Mouse (Mus musculus) heart, embryonic 16.5 days (tissue): ENCODE measurements around the gene Gm21981. TPM values are rescaled to one million over a fixed set of nuclear protein-coding genes. Genes with fewer than 3 reads are reported as not detected.

Source experiments
- ATAC-seq: fragments of 200-750 bp; cut with Nextera tagmentation; replicated peaks from 2 replicates; pipeline ENCODE4 v1.8.0; 2017; ENCODE audit warnings: moderate number of reproducible peaks; ENCODE audit not compliant: insufficient read depth, low FRiP score; ENCODE audit errors: extremely low read depth
- H3K27ac ChIP-seq: fragments of 300-500 bp; sonication (generic); 2 replicates; pipeline ENCODE4 v1.5.1; 2014; ENCODE audit warnings: mild to moderate bottlenecking, low read length, control low read depth, moderate library complexity
- H3K27me3 ChIP-seq: fragments of 300-500 bp; sonication (generic); 2 replicates; pipeline ENCODE4 v1.6.1; 2014; ENCODE audit warnings: low read length, mixed read lengths; ENCODE audit not compliant: control insufficient read depth, insufficient read depth
- H3K36me3 ChIP-seq: fragments of 300-500 bp; sonication (generic); 2 replicates; pipeline ENCODE4 v1.6.1; 2014; ENCODE audit not compliant: control insufficient read depth, insufficient read depth
- H3K4me1 ChIP-seq: fragments of 300-500 bp; sonication (generic); 2 replicates; pipeline ENCODE4 v1.6.1; 2014; ENCODE audit warnings: low read length, mixed read lengths; ENCODE audit not compliant: control insufficient read depth, insufficient read depth
- H3K4me2 ChIP-seq: fragments of 300-500 bp; sonication (generic); 2 replicates; pipeline ENCODE4 v1.6.1; 2014; ENCODE audit warnings: low read depth, mild to moderate bottlenecking, control low read depth, low read length
- H3K4me3 ChIP-seq: fragments of 300-500 bp; sonication (generic); 2 replicates; pipeline ENCODE4 v1.5.1; 2014; ENCODE audit warnings: mild to moderate bottlenecking, control low read depth, low read length
- H3K9ac ChIP-seq: fragments of 300-500 bp; sonication (generic); 2 replicates; pipeline ENCODE4 v1.6.1; 2014; ENCODE audit warnings: low read length, control low read depth
- H3K9me3 ChIP-seq: fragments of 300-500 bp; sonication (generic); replicated peaks from 2 replicates; pipeline ENCODE4 v1.6.1; 2016; ENCODE audit warnings: low read length; ENCODE audit not compliant: control insufficient read depth
- WGBS: fragments of 180-500 bp; shearing (Covaris S2); extraction: QIAGEN DNeasy Blood & Tissue Kit; methylation state at CpG from one replicate; pipeline ENCODE4 v1.1.7; 2014; 5-methylcytosine and 5-hydroxymethylcytosine counted together
- polyA plus RNA-seq: library from polyadenylated mRNA; unstranded; fragments of >200 nt; fragmentation: Nextera tagmentation; extraction: Ambion mirVana; gene quantifications from 2 replicates; pipeline ENCODE4 v1.2.1, GENCODE M21; 2015

The Gm21981 gene
- polyA plus RNA-seq, 1 experiment from 2014 or later: 0.39 TPM

DNA sequence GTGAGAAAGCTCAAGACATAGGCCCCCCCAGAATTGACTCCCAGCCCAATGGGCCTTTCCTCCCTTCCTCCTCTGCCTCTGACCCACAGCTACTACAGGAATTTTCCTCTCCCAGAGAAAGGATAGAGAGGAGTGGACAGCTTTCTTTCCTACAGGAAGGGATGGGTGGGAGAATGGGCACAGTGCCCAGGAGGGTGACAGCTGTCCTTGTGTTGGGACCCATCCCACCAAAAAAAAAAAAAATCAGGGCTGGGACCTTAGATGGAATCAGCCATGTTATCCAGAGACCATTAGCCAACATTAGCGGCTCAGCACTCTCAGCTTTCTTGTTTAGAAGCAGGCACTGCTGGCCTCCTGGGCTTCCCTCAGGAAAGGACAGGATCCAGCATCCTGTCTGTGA is 11.9 kb upstream of the Gm21981 start:
- WGBS: 73% methylated on average over 1 of the region's 1 CpGs
- Histone ChIP-seq H3K9me3 (no peaks in the 10 kb centered on the region), H3K4me1 (no peaks in the 10 kb centered on the region), H3K4me2 (no peak overlapping the region), H3K27me3 (peaks cover 3% of the 10 kb centered on the region), H3K36me3 (peaks cover 6% of the 10 kb centered on the region; the same call in 1 of the 2 replicates), H3K27ac (no peak overlapping the region), H3K4me3 (no peak overlapping the region), H3K9ac (no peak overlapping the region)
- ATAC-seq: 0 out of 2 replicates have a peak, but pooled peaks have one; percentile 38

DNA sequence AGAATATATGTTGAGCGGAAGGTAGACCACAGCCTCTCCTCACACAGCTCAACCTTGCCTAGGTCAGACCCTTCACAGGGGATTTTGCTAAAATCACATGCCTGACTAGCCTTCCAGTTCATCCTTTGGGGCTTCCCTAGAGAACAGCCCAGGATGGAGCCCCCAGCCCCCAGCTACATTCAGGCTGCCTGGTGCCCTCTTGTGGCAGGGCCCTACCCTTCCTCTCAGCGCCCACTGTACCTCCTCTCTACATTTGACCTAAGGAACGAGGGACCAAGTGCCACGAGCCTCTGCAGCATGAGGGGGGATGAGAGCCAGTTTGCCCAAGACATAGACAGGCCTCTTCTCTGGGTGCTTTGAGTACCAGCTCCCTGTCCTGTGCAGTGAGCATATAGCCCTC is 10.4 kb upstream of the Gm21981 start:
- no peak overlapping the region for H3K4me2 ChIP-seq
- no peaks in the 10 kb centered on the region for H3K9me3 ChIP-seq
- H3K36me3 ChIP-seq: peaks cover 6% of the 10 kb centered on the region; the same call in 1 of the 2 replicates
- ATAC-seq: no peak
- WGBS: 82% methylated on average over 4 of the region's 4 CpGs
- H3K27me3 ChIP-seq: peaks cover 3% of the 10 kb centered on the region
- H3K4me3 ChIP-seq: no peak overlapping the region
- H3K4me1 ChIP-seq: no peaks in the 10 kb centered on the region
- no peak overlapping the region for H3K9ac ChIP-seq
- H3K27ac ChIP-seq: no peak overlapping the region

DNA sequence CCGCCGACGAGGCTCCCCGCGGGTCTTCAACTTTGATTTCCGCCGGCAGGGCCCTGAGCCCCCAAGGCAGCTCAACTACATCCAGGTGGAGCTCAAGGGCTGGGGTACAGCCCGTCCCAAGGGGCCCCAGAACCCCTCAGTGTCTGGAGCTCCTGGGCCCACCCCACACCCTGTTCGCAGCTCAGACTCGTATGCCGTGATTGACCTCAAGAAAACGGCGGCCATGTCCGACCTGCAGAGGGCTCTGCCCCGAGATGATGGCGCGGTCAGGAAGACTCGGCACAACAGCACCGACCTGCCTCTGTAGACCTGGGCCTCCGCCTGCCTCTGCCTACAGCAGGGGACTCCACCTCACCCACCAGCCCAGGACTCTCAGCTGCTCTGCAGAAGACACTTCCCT is 9.3 kb upstream of the Gm21981 start:
- Histone ChIP-seq H3K27me3 (peaks cover 3% of the 10 kb centered on the region), H3K4me3 (no peak overlapping the region), H3K9ac (no peak overlapping the region), H3K36me3 (peaks cover 6% of the 10 kb centered on the region; the same call in 1 of the 2 replicates), H3K27ac (no peak overlapping the region), H3K4me1 (no peaks in the 10 kb centered on the region), H3K9me3 (no peaks in the 10 kb centered on the region), H3K4me2 (no peak overlapping the region)
- no peak for ATAC-seq
- 38% methylated on average over 20 of the region's 20 CpGs for WGBS

DNA sequence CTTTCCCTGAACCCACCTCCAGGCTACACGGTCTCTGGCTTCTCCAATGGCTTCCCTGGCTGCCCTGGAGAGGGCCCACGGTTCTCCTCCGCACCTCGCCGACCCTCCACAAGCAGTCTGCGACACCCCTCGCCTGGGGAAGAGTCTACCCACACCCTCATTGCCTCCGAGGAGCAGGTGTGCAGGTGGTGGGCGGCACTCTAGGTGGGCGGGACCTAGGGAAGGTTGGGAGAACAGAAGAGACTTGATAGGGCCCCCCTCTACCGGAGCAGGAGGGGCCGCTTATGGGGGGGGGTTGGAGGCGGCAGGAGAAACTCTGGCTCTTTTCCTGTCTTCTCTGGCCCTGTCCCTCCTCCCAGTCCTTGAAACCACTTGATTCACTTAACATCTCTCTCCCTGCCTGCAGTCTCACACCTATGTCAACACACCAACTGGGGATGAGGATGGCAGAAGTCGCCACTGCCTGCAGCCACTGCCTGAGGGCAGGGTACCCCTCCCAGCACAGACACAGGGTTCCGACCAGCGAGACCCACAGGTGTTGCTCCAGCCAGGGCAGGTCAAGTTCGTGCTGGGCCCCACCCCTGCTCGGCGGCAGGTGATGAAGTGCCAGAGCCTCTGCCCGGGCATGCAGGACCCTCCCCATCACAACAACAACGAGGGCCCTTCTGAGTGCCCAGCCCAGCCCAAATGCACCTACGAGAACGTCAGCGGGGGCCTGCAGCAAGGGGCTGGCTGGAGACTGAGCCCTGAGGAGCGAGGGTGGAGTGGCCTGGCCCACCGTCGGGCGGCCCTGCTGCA is 8.5 kb upstream of the Gm21981 start:
- Histone ChIP-seq H3K9ac (no peak overlapping the region), H3K27ac (no peak overlapping the region), H3K9me3 (no peaks in the 10 kb centered on the region), H3K4me3 (no peak overlapping the region), H3K36me3 (peaks cover 6% of the 10 kb centered on the region; the same call in 1 of the 2 replicates), H3K27me3 (peaks cover 3% of the 10 kb centered on the region), H3K4me1 (no peaks in the 10 kb centered on the region), H3K4me2 (no peak overlapping the region)
- WGBS: 45% methylated on average over 28 of the region's 28 CpGs
- no peak for ATAC-seq

DNA sequence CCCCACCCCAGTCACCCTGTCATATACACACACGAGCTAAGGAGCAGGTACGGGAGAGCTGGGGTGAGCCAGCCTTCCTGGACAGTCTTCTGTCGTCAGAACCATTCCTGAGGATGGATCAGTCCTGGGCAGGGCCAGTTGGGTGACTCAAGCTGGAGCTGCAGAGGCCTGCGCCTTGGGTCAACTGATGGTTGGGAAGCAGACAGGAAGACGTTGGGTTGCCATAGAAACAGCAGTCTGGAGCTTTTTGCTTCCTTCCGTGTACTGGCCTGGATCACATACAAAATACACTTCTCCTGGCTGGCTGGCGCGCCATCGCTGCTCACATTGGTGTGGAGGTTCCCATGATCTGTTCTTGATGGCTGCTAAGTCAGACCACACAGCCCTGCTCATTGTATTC is 7.5 kb upstream of the Gm21981 start:
- WGBS: 71% methylated on average over 9 of the region's 9 CpGs
- H3K4me3 ChIP-seq: no peak overlapping the region
- H3K4me2 ChIP-seq: no peak overlapping the region
- no peaks in the 10 kb centered on the region for H3K4me1 ChIP-seq
- H3K36me3 ChIP-seq: peaks cover 6% of the 10 kb centered on the region; the same call in 1 of the 2 replicates
- peaks cover 3% of the 10 kb centered on the region for H3K27me3 ChIP-seq
- no peak overlapping the region for H3K27ac ChIP-seq
- H3K9ac ChIP-seq: no peak overlapping the region
- no peak for ATAC-seq
- no peaks in the 10 kb centered on the region for H3K9me3 ChIP-seq

DNA sequence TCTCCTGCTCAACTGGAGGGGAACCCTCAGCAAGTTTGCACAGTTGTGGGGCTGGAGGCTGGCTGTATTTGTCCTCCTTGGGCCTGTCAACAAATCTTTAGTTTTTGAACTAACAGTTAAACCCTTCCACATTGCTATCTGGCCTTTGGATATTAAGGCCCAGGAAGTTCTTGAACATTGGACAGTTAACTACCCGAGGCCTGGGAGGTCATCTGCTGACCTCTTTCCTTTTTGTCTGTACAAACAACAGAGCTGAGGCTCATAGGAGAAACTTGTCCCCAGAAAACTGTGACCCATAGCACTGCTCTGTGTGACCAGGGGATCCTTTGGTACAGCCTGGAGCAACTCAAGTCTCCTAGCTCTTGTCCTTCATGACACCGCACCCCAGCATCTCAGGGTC is 4.8 kb upstream of the Gm21981 start:
- H3K9ac ChIP-seq: no peak overlapping the region
- H3K4me2 ChIP-seq: no peak overlapping the region
- no peak for ATAC-seq
- WGBS: 81% methylated on average over 2 of the region's 2 CpGs
- H3K36me3 ChIP-seq: peaks cover 6% of the 10 kb centered on the region; the same call in 1 of the 2 replicates
- no peaks in the 10 kb centered on the region for H3K9me3 ChIP-seq
- no peak overlapping the region for H3K27ac ChIP-seq
- peaks cover 6% of the 10 kb centered on the region for H3K27me3 ChIP-seq
- H3K4me1 ChIP-seq: peaks cover 2% of the 10 kb centered on the region; the same call in 1 of the 2 replicates
- no peak overlapping the region for H3K4me3 ChIP-seq

DNA sequence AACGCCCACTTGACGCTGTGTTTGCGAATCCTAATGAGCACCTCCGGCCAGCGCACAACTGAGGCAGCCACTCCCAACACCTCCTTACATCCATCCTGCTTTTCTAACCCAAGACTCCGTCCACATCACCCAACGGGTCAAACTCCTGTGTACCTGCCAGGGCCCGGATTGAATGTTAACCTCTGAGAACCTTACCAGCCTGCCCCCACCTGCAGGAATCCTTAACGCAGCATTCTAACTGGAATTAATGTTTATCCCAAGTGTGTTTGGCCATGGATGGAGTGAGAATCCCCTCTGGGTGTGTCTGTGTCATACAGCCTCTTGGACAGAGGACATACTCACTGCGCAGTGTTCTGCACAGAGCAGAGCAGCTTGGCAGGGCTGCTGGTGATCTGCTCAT is 3.9 kb upstream of the Gm21981 start:
- Histone ChIP-seq H3K9me3 (no peaks in the 10 kb centered on the region), H3K4me1 (peaks cover 3% of the 10 kb centered on the region; the same call in 1 of the 2 replicates), H3K27ac (no peak overlapping the region), H3K9ac (no peak overlapping the region), H3K36me3 (peaks cover 4% of the 10 kb centered on the region; the same call in 1 of the 2 replicates), H3K4me2 (no peak overlapping the region), H3K4me3 (no peak overlapping the region), H3K27me3 (peaks cover 4% of the 10 kb centered on the region)
- 88% methylated on average over 10 of the region's 10 CpGs for WGBS
- ATAC-seq: no peak

DNA sequence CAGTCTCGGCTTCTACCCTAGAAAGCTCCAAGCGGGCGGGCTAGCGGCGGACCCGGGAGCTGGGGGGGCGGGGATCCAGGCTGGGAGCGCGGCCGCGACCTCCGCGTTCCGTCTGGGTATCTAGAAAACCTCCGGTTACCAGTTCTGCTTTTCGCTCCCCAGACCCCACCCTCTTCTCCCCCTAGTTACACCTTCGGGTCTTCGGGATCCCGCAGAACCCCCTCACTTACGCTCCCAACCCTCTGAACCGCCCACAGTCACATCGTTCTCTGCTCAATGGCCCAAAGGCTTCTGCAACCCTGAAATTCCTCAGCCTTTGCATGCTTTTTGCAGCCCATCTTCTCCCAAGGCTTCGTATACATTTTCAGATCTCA is 1.1 kb upstream of the Gm21981 start:
- Histone ChIP-seq H3K4me3 (peak overlapping the region; percentile 78), H3K27me3 (peaks cover 3% of the 10 kb centered on the region; the same call in 1 of the 2 replicates), H3K4me2 (peak overlapping the region; percentile 95), H3K9me3 (no peaks in the 10 kb centered on the region), H3K27ac (peak overlapping the region; percentile 54; the same call in 1 of the 2 replicates), H3K9ac (peak overlapping the region; percentile 87), H3K4me1 (peaks cover 3% of the 10 kb centered on the region; the same call in 1 of the 2 replicates), H3K36me3 (no peaks in the 10 kb centered on the region)
- ATAC-seq: no peak
- 2% methylated on average over 9 of the region's 23 CpGs for WGBS
